ENCODE assay signal across 27 mouse cellular contexts in genomic region chr11:104539811-104540210, GRCm38 (mm10). TPM values are rescaled to one million over a fixed set of nuclear protein-coding genes. Genes with fewer than 3 reads are reported as not detected.
A peak's percentile ranks its signal among the peaks of the same experiment; 100 is the strongest.
DNase-seq lines count a peak whose midpoint lies in the region; ATAC-seq and TF ChIP-seq lines count a peak whose summit lies in the region.
"Had no signal": no experiment of that assay in that cellular context is flagged by ENCODE, and none has a peak within 500 bp of the region (broad histone marks: within the 10 kb centered on the region; RNA-seq: fewer than 3 reads in every experiment).

No protein-coding gene starts in this region.

- TF ChIP-seq CTCF in liver, adult 2 months (IDR thresholded peaks at IDR 0.05; ENCODE audit: low read depth, low read length) = no peak

- no peak overlapping the region for H3K4me2 ChIP-seq in kidney, embryonic 16.5 days (replicated peaks; ENCODE audit: low read depth, low read length)
- H3K4me2 ChIP-seq in liver, embryonic 12.5 days = no peak overlapping the region
- H3K4me2 ChIP-seq: embryonic facial prominence, embryonic 13.5 days; forebrain, embryonic 12.5 days; forebrain, embryonic 15.5 days; heart, embryonic 12.5 days; heart, embryonic 15.5 days; hindbrain, embryonic 13.5 days had no signal

- no peak overlapping the region for H3K27ac ChIP-seq in kidney, embryonic 16.5 days (ENCODE audit: low read length)
- H3K27ac ChIP-seq in liver, adult 2 months (replicated peaks; ENCODE audit: insufficient read depth, low read depth, low read length) = no peak overlapping the region; the same call in 1 of the 2 replicates
- no peak overlapping the region for H3K27ac ChIP-seq in liver, embryonic 12.5 days
- H3K27ac ChIP-seq: embryonic facial prominence, embryonic 10.5 days; embryonic facial prominence, embryonic 13.5 days; forebrain, embryonic 12.5 days; forebrain, embryonic 15.5 days; heart, embryonic 15.5 days; hindbrain, embryonic 10.5 days; hindbrain, embryonic 13.5 days had no signal

- DNase-seq in kidney, adult 11 months = peak; percentile 7
- DNase-seq in kidney, postnatal 4 days = no peak
- DNase-seq in kidney, adult 8-10 months = peak; percentile 14 to 19
- peak; percentile 89 for DNase-seq in liver, adult 2 months (ENCODE audit: extremely low read depth, low read depth, low spot score)
- DNase-seq: adrenal gland, adult 8-10 months; adrenal gland, postnatal 25 days; cerebellum, adult 11-12 months; cerebellum, adult 8-10 months; cerebellum, postnatal 10 days; cerebellum, postnatal 36 days; embryo, embryonic 11 days; gastrocnemius, postnatal 25 days; heart, adult 18-20 months; heart, postnatal 10 days; heart, postnatal 36 days had no signal

- H3K9ac ChIP-seq in kidney, embryonic 16.5 days (replicated peaks; ENCODE audit: low read length) = no peak overlapping the region
- H3K9ac ChIP-seq in liver, adult 2 months (ENCODE audit: low read depth, low read length) = no peak overlapping the region
- no peak overlapping the region for H3K9ac ChIP-seq in liver, embryonic 12.5 days
- H3K9ac ChIP-seq: embryonic facial prominence, embryonic 13.5 days; forebrain, embryonic 12.5 days; forebrain, embryonic 15.5 days; heart, embryonic 12.5 days; heart, embryonic 15.5 days; hindbrain, embryonic 13.5 days had no signal

- no peaks in the 10 kb centered on the region for H3K4me1 ChIP-seq in kidney, embryonic 16.5 days (ENCODE audit: insufficient read depth, low read length)
- peaks cover 8% of the 10 kb centered on the region for H3K4me1 ChIP-seq in liver, adult 2 months (ENCODE audit: control insufficient read depth, insufficient read depth, low read length)
- H3K4me1 ChIP-seq in liver, embryonic 12.5 days = peaks cover 71% of the 10 kb centered on the region
- H3K4me1 ChIP-seq: embryonic facial prominence, embryonic 10.5 days; embryonic facial prominence, embryonic 13.5 days; forebrain, embryonic 12.5 days; forebrain, embryonic 15.5 days; hindbrain, embryonic 10.5 days had no signal

- no peaks in the 10 kb centered on the region for H3K9me3 ChIP-seq in kidney, embryonic 16.5 days (ENCODE audit: low read length)
- H3K9me3 ChIP-seq in liver, embryonic 12.5 days (replicated peaks) = no peaks in the 10 kb centered on the region
- H3K9me3 ChIP-seq: embryonic facial prominence, embryonic 10.5 days; embryonic facial prominence, embryonic 13.5 days; forebrain, embryonic 12.5 days; forebrain, embryonic 15.5 days; heart, embryonic 12.5 days; heart, embryonic 15.5 days; hindbrain, embryonic 10.5 days; hindbrain, embryonic 13.5 days had no signal

- H3K27me3 ChIP-seq in kidney, embryonic 16.5 days (ENCODE audit: insufficient read depth, low read length) = no peaks in the 10 kb centered on the region
- H3K27me3 ChIP-seq in liver, adult 2 months (ENCODE audit: control insufficient read depth, insufficient read depth, low read length) = no peaks in the 10 kb centered on the region
- no peaks in the 10 kb centered on the region for H3K27me3 ChIP-seq in liver, embryonic 12.5 days (replicated peaks)
- H3K27me3 ChIP-seq: embryonic facial prominence, embryonic 13.5 days; forebrain, embryonic 12.5 days; forebrain, embryonic 15.5 days; heart, embryonic 12.5 days; heart, embryonic 15.5 days; hindbrain, embryonic 13.5 days had no signal

- ATAC-seq in kidney, embryonic 16.5 days (ENCODE audit: low FRiP score, low TSS enrichment) = no peak
- no peak for ATAC-seq in liver, embryonic 12.5 days
- ATAC-seq: activated CD4-positive, CD25-positive, alpha-beta regulatory T cell, adult 4 months; forebrain, embryonic 15.5 days had no signal

- peaks cover 20% of the 10 kb centered on the region for H3K79me2 ChIP-seq in liver, adult 2 months (ENCODE audit: control insufficient read depth, insufficient read depth, low read length)

- 96% methylated on average over 5 of the region's 5 CpGs for WGBS in kidney, embryonic 16.5 days
- WGBS in liver, adult 2 months = 26% methylated on average over 5 of the region's 5 CpGs
- WGBS in liver, embryonic 12.5 days (ENCODE audit: insufficient replicate concordance) = 85% methylated on average over 5 of the region's 5 CpGs

- no peak for TF ChIP-seq POLR2A in liver, adult 2 months (IDR thresholded peaks at IDR 0.05; ENCODE audit: extremely low read depth, insufficient read depth, low read length)

- peaks cover 14% of the 10 kb centered on the region; the same call in 1 of the 2 replicates for H3K36me3 ChIP-seq in kidney, embryonic 16.5 days (ENCODE audit: insufficient read depth, low read length)
- no peaks in the 10 kb centered on the region; the same call in none of the 2 replicates for H3K36me3 ChIP-seq in liver, adult 2 months (ENCODE audit: control insufficient read depth, insufficient read depth, low read length)
- peaks cover 30% of the 10 kb centered on the region for H3K36me3 ChIP-seq in liver, embryonic 12.5 days
- H3K36me3 ChIP-seq: forebrain, embryonic 15.5 days; heart, embryonic 15.5 days had no signal

- H3K4me3 ChIP-seq in kidney, embryonic 16.5 days (ENCODE audit: low read length) = no peak overlapping the region
- no peak overlapping the region for H3K4me3 ChIP-seq in liver, adult 2 months (ENCODE audit: insufficient read depth, low read depth, low read length)
- no peak overlapping the region for H3K4me3 ChIP-seq in liver, embryonic 12.5 days
- H3K4me3 ChIP-seq: embryonic facial prominence, embryonic 10.5 days; embryonic facial prominence, embryonic 13.5 days; erythroblast, embryonic 14.5 days; forebrain, embryonic 12.5 days; forebrain, embryonic 15.5 days; heart, embryonic 12.5 days; heart, embryonic 15.5 days; hindbrain, embryonic 10.5 days; hindbrain, embryonic 13.5 days had no signal

RNA-seq across cellular contexts. Expression of gene Cdc27, which starts 10.6 kb away (rescaled TPM):
- 34.7 and 37.1 TPM in 2 replicates for polyA plus RNA-seq in kidney, embryonic 16.5 days (2015; fragmentation: Nextera tagmentation; extraction: Ambion mirVana)
- 12.9 and 13.3 TPM in 2 replicates for total RNA-seq in liver, adult 2 months (2014; rRNA removed)
- polyA plus RNA-seq in liver, adult 2 months (2012; rRNA removed) = 2.6 and 2.9 TPM in 2 replicates
- polyA plus RNA-seq in liver, embryonic 12.5 days (2016; fragmentation: Nextera tagmentation; extraction: Ambion mirVana) = 32.2 and 33.1 TPM in 2 replicates

RNA-seq across cellular contexts. Expression of gene Myl4, which starts 10.7 kb away (rescaled TPM):
- polyA plus RNA-seq in kidney, embryonic 16.5 days (2015; fragmentation: Nextera tagmentation; extraction: Ambion mirVana) = 7.1 and 11.6 TPM in 2 replicates
- total RNA-seq in liver, adult 2 months (2014; rRNA removed) = 0.65 and 0.67 TPM in 2 replicates
- polyA plus RNA-seq in liver, adult 2 months (2012; rRNA removed) = 0.45 and 0.72 TPM in 2 replicates
- polyA plus RNA-seq in liver, embryonic 12.5 days (2016; fragmentation: Nextera tagmentation; extraction: Ambion mirVana) = 1.5 and 3.5 TPM in 2 replicates

Comparison
In these comparisons a context has a peak if more than half of its experiments do, and no peak if none do; other contexts are left out.
1. DNase-seq: peak in kidney, adult 11 months (single experiment), kidney, adult 8-10 months (2 of 2) and liver, adult 2 months (single experiment); none in kidney, postnatal 4 days (0 of 2).